Mouse (Mus musculus) megakaryocyte, embryonic 14.5 days (primary cell): ENCODE results near the gene Megf8. TPM values are rescaled to one million over a fixed set of nuclear protein-coding genes. Genes with fewer than 3 reads are reported as not detected.
"Not testable (repeated sequence)": the region's sequence is repeated elsewhere in the genome, so short reads cannot be mapped to it uniquely, and the experiment has no call there.

ENCODE experiments used
- H3K27me3 ChIP-seq: replicated peaks from 2 replicates; pipeline ENCODE3; 2012; ENCODE audit warnings: inconsistent platforms
- H3K36me3 ChIP-seq: replicated peaks from 2 replicates; pipeline ENCODE3; 2012; ENCODE audit warnings: low read length, inconsistent platforms, mixed read lengths
- H3K4me1 ChIP-seq: 2 replicates; pipeline ENCODE4 v1.6.1; 2012; ENCODE audit warnings: inconsistent platforms
- H3K4me3 ChIP-seq: replicated peaks from 2 replicates; pipeline ENCODE3; 2012; ENCODE audit warnings: moderate library complexity, mild to moderate bottlenecking, inconsistent platforms
- H3K9me3 ChIP-seq: 2 replicates; pipeline ENCODE4 v1.6.1; 2012; ENCODE audit warnings: inconsistent platforms
- FLI1 ChIP-seq: IDR thresholded peaks from 2 replicates; pipeline ENCODE4 v1.6.1; 2012; ENCODE audit warnings: low read length, inconsistent platforms, mixed read lengths
- GATA1 ChIP-seq: IDR thresholded peaks from 3 replicates; pipeline ENCODE4 v1.6.1; 2012; ENCODE audit warnings: mixed read lengths, low read length, inconsistent platforms, borderline replicate concordance
- polyA plus RNA-seq: library from polyadenylated mRNA; stranded (reverse); fragments of >175 nt; gene quantifications from 2 replicates; pipeline ENCODE4 v1.2.3, GENCODE M21; 2012; ENCODE audit warnings: low replicate concordance; ENCODE audit not compliant: insufficient read depth

Gene Megf8
- polyA plus RNA-seq, 1 experiment, result 9.7 TPM

GRCm38 (mm10) chr7:25395558-25396521 is 78.9 kb downstream of the Megf8 start:
- Histone ChIP-seq H3K4me3 (peak overlapping the region; percentile 94), H3K36me3 (peaks cover 7% of the 10 kb centered on the region), H3K27me3 (no peaks in the 10 kb centered on the region), H3K4me1 (peaks cover 43% of the 10 kb centered on the region), H3K9me3 (no peaks in the 10 kb centered on the region)
- TF ChIP-seq GATA1 (no peak), FLI1 (no peak)

GRCm38 (mm10) chr7:25396621-25397020 is 79.7 kb downstream of the Megf8 start:
- Histone ChIP-seq H3K4me1 (peaks cover 35% of the 10 kb centered on the region), H3K4me3 (peak overlapping the region; percentile 42), H3K36me3 (peaks cover 4% of the 10 kb centered on the region), H3K27me3 (no peaks in the 10 kb centered on the region), H3K9me3 (no peaks in the 10 kb centered on the region)
- TF ChIP-seq FLI1 (no peak), GATA1 (no peak)

GRCm38 (mm10) chr7:25398610-25399009 is 81.6 kb downstream of the Megf8 start, which contains the start of gene Lipe:
TSS of gene Lipe (minus strand) at chr7:25398710.
- Histone ChIP-seq H3K4me3 (no peak within 1 kb of the TSS), H3K9me3 (no peaks in the 10 kb centered on the region), H3K4me1 (peaks cover 40% of the 10 kb centered on the region), H3K27me3 (peaks cover 3% of the 10 kb centered on the region), H3K36me3 (no peaks in the 10 kb centered on the region)
- TF ChIP-seq GATA1, result no peak
- TF ChIP-seq FLI1, result no peak

- peaks cover 35% of the 10 kb centered on the region for H3K4me1 ChIP-seq
- H3K27me3 ChIP-seq, H3K36me3 ChIP-seq, H3K4me3 ChIP-seq, H3K9me3 ChIP-seq: not testable (repeated sequence)
Measured at GRCm38 (mm10) chr7:25399028-25399427, 82.1 kb downstream of the Megf8 start.

GRCm38 (mm10) chr7:25401551-25401950 is 84.6 kb downstream of the Megf8 start:
- Histone ChIP-seq H3K4me3 (no peak overlapping the region), H3K36me3 (no peaks in the 10 kb centered on the region), H3K4me1 (peaks cover 20% of the 10 kb centered on the region), H3K9me3 (no peaks in the 10 kb centered on the region), H3K27me3 (peaks cover 3% of the 10 kb centered on the region)
- TF ChIP-seq GATA1, result no peak
- TF ChIP-seq FLI1, result no peak

- TF ChIP-seq FLI1 (no peak), GATA1 (no peak)
- Histone ChIP-seq H3K4me1 (peaks cover 17% of the 10 kb centered on the region), H3K27me3 (peaks cover 3% of the 10 kb centered on the region), H3K9me3 (no peaks in the 10 kb centered on the region), H3K36me3 (no peaks in the 10 kb centered on the region), H3K4me3 (no peak overlapping the region)
Measured at GRCm38 (mm10) chr7:25401986-25402385, 85.0 kb downstream of the Megf8 start.

GRCm38 (mm10) chr7:25402671-25403101 is 85.7 kb downstream of the Megf8 start:
- Histone ChIP-seq H3K36me3 (no peaks in the 10 kb centered on the region), H3K9me3 (no peaks in the 10 kb centered on the region), H3K27me3 (peaks cover 3% of the 10 kb centered on the region), H3K4me3 (no peak overlapping the region), H3K4me1 (peaks cover 17% of the 10 kb centered on the region)
- TF ChIP-seq GATA1, result no peak
- TF ChIP-seq FLI1, result no peak

- no peaks in the 10 kb centered on the region for H3K36me3 ChIP-seq
- H3K4me1 ChIP-seq, result peaks cover 17% of the 10 kb centered on the region
- TF ChIP-seq GATA1 (no peak), FLI1 (no peak)
- peaks cover 9% of the 10 kb centered on the region for H3K27me3 ChIP-seq
- H3K4me3 ChIP-seq, result no peak overlapping the region
- H3K9me3 ChIP-seq, result no peaks in the 10 kb centered on the region
Measured at GRCm38 (mm10) chr7:25406468-25406867, 89.5 kb downstream of the Megf8 start.

- Histone ChIP-seq H3K4me3 (no peak overlapping the region), H3K36me3 (no peaks in the 10 kb centered on the region), H3K9me3 (no peaks in the 10 kb centered on the region), H3K4me1 (peaks cover 15% of the 10 kb centered on the region), H3K27me3 (peaks cover 13% of the 10 kb centered on the region)
- no peak for TF ChIP-seq FLI1
- TF ChIP-seq GATA1, result no peak
Measured at GRCm38 (mm10) chr7:25409114-25409760, 92.3 kb downstream of the Megf8 start.
